Mouse (Mus musculus) embryonic facial prominence, embryonic 11.5 days (tissue): ENCODE results near the gene H2al1j. TPM values are rescaled to one million over a fixed set of nuclear protein-coding genes. Genes with fewer than 3 reads are reported as not detected.

Experiments used
- ATAC-seq: fragments of 200-750 bp; cut with Nextera tagmentation; replicated peaks from 2 replicates; pipeline ENCODE4 v1.8.0; 2017; ENCODE audit warnings: low read depth; ENCODE audit not compliant: insufficient number of reproducible peaks, low FRiP score, low TSS enrichment
- DNase-seq: peaks from one replicate; pipeline ENCODE4 v3.0.0-alpha.2; 2015; ENCODE audit warnings: low spot score
- H3K27ac ChIP-seq: fragments of 300-500 bp; sonication (generic); replicated peaks from 2 replicates; pipeline ENCODE4 v1.5.1; 2014; ENCODE audit warnings: mild to moderate bottlenecking, low read depth, low read length, control low read depth
- H3K27me3 ChIP-seq: fragments of 300-500 bp; sonication (generic); 2 replicates; pipeline ENCODE4 v1.6.1; 2014; ENCODE audit warnings: mild to moderate bottlenecking, low read length, moderate library complexity, mixed read lengths; ENCODE audit not compliant: control insufficient read depth, insufficient read depth
- H3K36me3 ChIP-seq: fragments of 300-500 bp; sonication (generic); replicated peaks from 2 replicates; pipeline ENCODE4 v1.6.1; 2014; ENCODE audit warnings: low read depth, mild to moderate bottlenecking, low read length, moderate library complexity, mixed read lengths; ENCODE audit not compliant: control insufficient read depth, insufficient read depth
- H3K4me1 ChIP-seq: fragments of 300-500 bp; sonication (generic); 2 replicates; pipeline ENCODE4 v1.6.1; 2014; ENCODE audit warnings: low read length, mixed read lengths; ENCODE audit not compliant: control insufficient read depth, insufficient read depth
- H3K4me2 ChIP-seq: fragments of 300-500 bp; sonication (generic); 2 replicates; pipeline ENCODE4 v1.6.1; 2014; ENCODE audit warnings: low read depth, mild to moderate bottlenecking, control low read depth, low read length, moderate library complexity
- H3K4me3 ChIP-seq: fragments of 300-500 bp; sonication (generic); 2 replicates; pipeline ENCODE4 v1.5.1; 2014; ENCODE audit warnings: low read depth, low read length, control low read depth
- H3K9ac ChIP-seq: fragments of 300-500 bp; sonication (generic); replicated peaks from 2 replicates; pipeline ENCODE4 v1.6.1; 2014; ENCODE audit warnings: mild to moderate bottlenecking, control low read depth, low read length
- H3K9me3 ChIP-seq: fragments of 300-500 bp; sonication (generic); replicated peaks from 2 replicates; pipeline ENCODE4 v1.6.1; 2016; ENCODE audit warnings: mild to moderate bottlenecking, low read length, inconsistent platforms, mixed read lengths; ENCODE audit not compliant: control insufficient read depth
- WGBS: fragments of 180-500 bp; shearing (Covaris S2); extraction: QIAGEN DNeasy Blood & Tissue Kit; methylation state at CpG from one replicate; pipeline ENCODE4 v1.1.7; 2014; 5-methylcytosine and 5-hydroxymethylcytosine counted together
- polyA plus RNA-seq: library from polyadenylated mRNA; unstranded; fragments of >200 nt; fragmentation: Nextera tagmentation; extraction: Ambion mirVana; gene quantifications from 2 replicates; pipeline ENCODE4 v1.2.1, GENCODE M21; 2014

Gene H2al1j
- polyA plus RNA-seq, 1 experiment from 2014 or later: not detected

GRCm38 (mm10) chrX:11361261-11361660 lies 33.6 kb downstream of the H2al1j start:
- Histone ChIP-seq H3K4me3 (no peak overlapping the region), H3K27me3 (0 out of 2 replicates have a peak, but pooled peaks cover 3% of the 10 kb centered on the region), H3K9ac (no peak overlapping the region), H3K36me3 (no peaks in the 10 kb centered on the region), H3K4me1 (no peaks in the 10 kb centered on the region), H3K4me2 (no peak overlapping the region), H3K9me3 (no peaks in the 10 kb centered on the region), H3K27ac (no peak overlapping the region)
- WGBS: 83% methylated on average over 2 of the region's 2 CpGs
- ATAC-seq (no peak), DNase-seq (no peak)

GRCm38 (mm10) chrX:11363890-11364289 lies 36.3 kb downstream of the H2al1j start:
- no peak overlapping the region for H3K9ac ChIP-seq
- no peak overlapping the region for H3K27ac ChIP-seq
- no peak overlapping the region for H3K4me3 ChIP-seq
- no peak for ATAC-seq
- no peak overlapping the region for H3K4me2 ChIP-seq
- 0 out of 2 replicates have a peak, but pooled peaks cover 3% of the 10 kb centered on the region for H3K27me3 ChIP-seq
- DNase-seq: no peak
- H3K9me3 ChIP-seq: no peaks in the 10 kb centered on the region
- 55% methylated on average over 6 of the region's 6 CpGs for WGBS
- H3K36me3 ChIP-seq: no peaks in the 10 kb centered on the region
- no peaks in the 10 kb centered on the region for H3K4me1 ChIP-seq

GRCm38 (mm10) chrX:11365151-11365550 lies 37.5 kb downstream of the H2al1j start:
- H3K4me1 ChIP-seq: no peaks in the 10 kb centered on the region
- DNase-seq: peak; percentile 70
- no peak overlapping the region for H3K4me2 ChIP-seq
- 53% methylated on average over 12 of the region's 12 CpGs for WGBS
- no peaks in the 10 kb centered on the region for H3K36me3 ChIP-seq
- no peak overlapping the region for H3K4me3 ChIP-seq
- no peak overlapping the region for H3K27ac ChIP-seq
- no peaks in the 10 kb centered on the region for H3K9me3 ChIP-seq
- H3K27me3 ChIP-seq: 0 out of 2 replicates have a peak, but pooled peaks cover 3% of the 10 kb centered on the region
- ATAC-seq: no peak
- no peak overlapping the region for H3K9ac ChIP-seq

Other genes with a start within 250 kb of the H2al1j start
- not detected in 2 replicates for gene H2al1a, start 28.6 kb upstream of the H2al1j start, polyA plus RNA-seq
- gene H2al1b, start 25.4 kb upstream of the H2al1j start, polyA plus RNA-seq: not detected in 2 replicates
- not detected in 2 replicates for gene H2al1c, start 22.2 kb upstream of the H2al1j start, polyA plus RNA-seq
- gene H2al1d, start 19.0 kb upstream of the H2al1j start, polyA plus RNA-seq: not detected in 2 replicates
- gene H2al1e, start 15.9 kb upstream of the H2al1j start, polyA plus RNA-seq: not detected in 2 replicates
- not detected in 2 replicates for gene H2al1f, start 12.7 kb upstream of the H2al1j start, polyA plus RNA-seq
- gene H2al1g, start 9.6 kb upstream of the H2al1j start, polyA plus RNA-seq: not detected in 2 replicates
- gene H2al1h, start 6.3 kb upstream of the H2al1j start, polyA plus RNA-seq: not detected in 2 replicates
- gene H2al1i, start 3.2 kb upstream of the H2al1j start, polyA plus RNA-seq: not detected in 2 replicates